Mouse (Mus musculus): ENCODE results near the gene Tcf12. TPM values are rescaled to one million over a fixed set of nuclear protein-coding genes. Genes with fewer than 3 reads are reported as not detected.

The Tcf12 gene
- polyA plus RNA-seq, 1 experiment from 2014 or later, result 85.9 TPM

- POLR2A ChIA-PET, result no interaction called here
- DNase-seq (ENCODE audit: low read depth, low spot score), result no peak
- in situ Hi-C loops (cut with MboI; ENCODE audit: low pct_unique_long_range_greater_than_20kb), result no loop called here
Measured at GRCm38 (mm10) chr9:72129884-72130283, 18.2 kb upstream of the Tcf12 start.

GRCm38 (mm10) chr9:72125442-72125841 is 13.8 kb upstream of the Tcf12 start:
- CTCF ChIA-PET, result no interaction called here
- no peak for TF ChIP-seq CTCF (IDR thresholded peaks at IDR 0.05)
- POLR2A ChIA-PET, result no interaction called here
- no peak for ATAC-seq
- H3K27me3 ChIP-seq, result no peaks in the 10 kb centered on the region
- DNase-seq (ENCODE audit: low read depth, low spot score), result no peak
- in situ Hi-C loops (cut with MboI; ENCODE audit: low pct_unique_long_range_greater_than_20kb), result no loop called here

More at GRCm38 (mm10) chr9:72129884-72130283, 18.2 kb upstream of the Tcf12 start:
- ATAC-seq, result no peak
- H3K27me3 ChIP-seq, result no peaks in the 10 kb centered on the region
- no peak for TF ChIP-seq CTCF (IDR thresholded peaks at IDR 0.05)
- CTCF ChIA-PET, result no interaction called here

- in situ Hi-C loops (cut with MboI; ENCODE audit: low pct_unique_long_range_greater_than_20kb), result loop anchor here (25.0 kb wide), 1 partner anchor 281 kb away; no protein-coding TSS in a partner anchor
- ATAC-seq, result no peak
- POLR2A ChIA-PET, result interaction anchor here (0.9 kb wide), 1 partner anchor 14 kb away, joined by 3 read pairs; no protein-coding TSS in a partner anchor
- no peaks in the 10 kb centered on the region for H3K27me3 ChIP-seq
- no peak for DNase-seq (ENCODE audit: low read depth, low spot score)
- no peak for TF ChIP-seq CTCF (IDR thresholded peaks at IDR 0.05)
- CTCF ChIA-PET, result no interaction called here
Measured at GRCm38 (mm10) chr9:72118490-72118889, 6.8 kb upstream of the Tcf12 start.

- CTCF ChIA-PET, result interaction anchor here (1.1 to 1.6 kb wide), 3 partner anchors 17 to 298 kb away, joined by 3 read pairs; no protein-coding TSS in a partner anchor
Measured at GRCm38 (mm10) chr9:72111004-72111621, 558 bp downstream of the Tcf12 start.

GRCm38 (mm10) chr9:72110627-72111003 is 1.1 kb downstream of the Tcf12 start:
- ATAC-seq, result no peak
- TF ChIP-seq CTCF (IDR thresholded peaks at IDR 0.05), result no peak
- in situ Hi-C loops (cut with MboI; ENCODE audit: low pct_unique_long_range_greater_than_20kb), result loop anchor here (25.0 kb wide), 1 partner anchor 273 kb away; no protein-coding TSS in a partner anchor

More at GRCm38 (mm10) chr9:72111004-72111621, 558 bp downstream of the Tcf12 start:
- no peak for DNase-seq (ENCODE audit: low read depth, low spot score)
- peak; percentile 74 for ATAC-seq
- no peak for TF ChIP-seq CTCF (IDR thresholded peaks at IDR 0.05)
- no peaks in the 10 kb centered on the region for H3K27me3 ChIP-seq
- in situ Hi-C loops (cut with MboI; ENCODE audit: low pct_unique_long_range_greater_than_20kb), result loop anchor here (25.0 kb wide), 1 partner anchor 274 kb away; no protein-coding TSS in a partner anchor
- POLR2A ChIA-PET, result interaction anchor here (0.7 to 5.2 kb wide), 4 partner anchors 8 to 191 kb away, joined by 3 to 25 read pairs (median 3); no protein-coding TSS in a partner anchor

GRCm38 (mm10) chr9:72103471-72103870 is 8.2 kb downstream of the Tcf12 start:
- TF ChIP-seq CTCF (IDR thresholded peaks at IDR 0.05), result no peak
- in situ Hi-C loops (cut with MboI; ENCODE audit: low pct_unique_long_range_greater_than_20kb), result loop anchor here (25.0 kb wide), 1 partner anchor 266 kb away; no protein-coding TSS in a partner anchor
- ATAC-seq (no peak), DNase-seq (ENCODE audit: low read depth, low spot score) (no peak)
- POLR2A ChIA-PET, result no interaction called here
- CTCF ChIA-PET, result no interaction called here
- no peaks in the 10 kb centered on the region for H3K27me3 ChIP-seq

More at GRCm38 (mm10) chr9:72110627-72111003, 1.1 kb downstream of the Tcf12 start:
- ChIA-PET CTCF (interaction anchor here (1.1 to 1.6 kb wide), 2 partner anchors 17 to 298 kb away, joined by 3 read pairs; no protein-coding TSS in a partner anchor), POLR2A (interaction anchor here (0.7 to 5.2 kb wide), 5 partner anchors 8 to 192 kb away, joined by 3 to 25 read pairs (median 3); no protein-coding TSS in a partner anchor)
- H3K27me3 ChIP-seq, result no peaks in the 10 kb centered on the region
- DNase-seq (ENCODE audit: low read depth, low spot score), result no peak

GRCm38 (mm10) chr9:72099945-72100685 is 11.6 kb downstream of the Tcf12 start:
- TF ChIP-seq CTCF (IDR thresholded peaks at IDR 0.05), result no peak
- ChIA-PET POLR2A (no interaction called here), CTCF (no interaction called here)
- no peaks in the 10 kb centered on the region for H3K27me3 ChIP-seq
- in situ Hi-C loops (cut with MboI; ENCODE audit: low pct_unique_long_range_greater_than_20kb), result loop anchor here (25.0 kb wide), 1 partner anchor 263 kb away; no protein-coding TSS in a partner anchor
- DNase-seq (ENCODE audit: low read depth, low spot score) (no peak), ATAC-seq (no peak)

GRCm38 (mm10) chr9:72098056-72098455 is 13.6 kb downstream of the Tcf12 start:
- in situ Hi-C loops (cut with MboI; ENCODE audit: low pct_unique_long_range_greater_than_20kb), result no loop called here
- no peak for TF ChIP-seq CTCF (IDR thresholded peaks at IDR 0.05)
- H3K27me3 ChIP-seq, result no peaks in the 10 kb centered on the region
- no peak for ATAC-seq
- CTCF ChIA-PET, result interaction anchor here (1.5 kb wide), 1 partner anchor 9 kb away, joined by 3 read pairs; no protein-coding TSS in a partner anchor
- POLR2A ChIA-PET, result no interaction called here
- DNase-seq (ENCODE audit: low read depth, low spot score), result no peak

- in situ Hi-C loops (cut with MboI; ENCODE audit: low pct_unique_long_range_greater_than_20kb), result no loop called here
- CTCF ChIA-PET, result interaction anchor here (1.5 kb wide), 1 partner anchor 8 kb away, joined by 3 read pairs; no protein-coding TSS in a partner anchor
- POLR2A ChIA-PET, result interaction anchor here (0.9 kb wide), 1 partner anchor 14 kb away, joined by 3 read pairs; no protein-coding TSS in a partner anchor
- ATAC-seq (no peak), DNase-seq (ENCODE audit: low read depth, low spot score) (no peak)
- H3K27me3 ChIP-seq, result no peaks in the 10 kb centered on the region
- no peak for TF ChIP-seq CTCF (IDR thresholded peaks at IDR 0.05)
Measured at GRCm38 (mm10) chr9:72097083-72097482, 14.6 kb downstream of the Tcf12 start.

- no peak for DNase-seq (ENCODE audit: low read depth, low spot score)
- peak; percentile 52 for TF ChIP-seq CTCF (IDR thresholded peaks at IDR 0.05)
- ChIA-PET POLR2A (interaction anchor here (0.6 kb wide), 1 partner anchor 64 kb away, joined by 5 read pairs; no protein-coding TSS in a partner anchor), CTCF (interaction anchor here (1.1 to 1.4 kb wide), 5 partner anchors 14 to 190 kb away, joined by 3 to 4 read pairs (median 3); no protein-coding TSS in a partner anchor)
- in situ Hi-C loops (cut with MboI; ENCODE audit: low pct_unique_long_range_greater_than_20kb), result no loop called here
- H3K27me3 ChIP-seq, result no peaks in the 10 kb centered on the region
- no peak for ATAC-seq
Measured at GRCm38 (mm10) chr9:72094675-72095074, 17.0 kb downstream of the Tcf12 start.

Data from Patski (cell line).